Mouse (Mus musculus): Measurements from ENCODE around the gene Ltk. TPM values are rescaled to one million over a fixed set of nuclear protein-coding genes. Genes with fewer than 3 reads are reported as not detected.

The Ltk gene
- total and polyA plus RNA-seq, 2 experiments from 2014 or later = 2.7 to 9.9 TPM

DNA sequence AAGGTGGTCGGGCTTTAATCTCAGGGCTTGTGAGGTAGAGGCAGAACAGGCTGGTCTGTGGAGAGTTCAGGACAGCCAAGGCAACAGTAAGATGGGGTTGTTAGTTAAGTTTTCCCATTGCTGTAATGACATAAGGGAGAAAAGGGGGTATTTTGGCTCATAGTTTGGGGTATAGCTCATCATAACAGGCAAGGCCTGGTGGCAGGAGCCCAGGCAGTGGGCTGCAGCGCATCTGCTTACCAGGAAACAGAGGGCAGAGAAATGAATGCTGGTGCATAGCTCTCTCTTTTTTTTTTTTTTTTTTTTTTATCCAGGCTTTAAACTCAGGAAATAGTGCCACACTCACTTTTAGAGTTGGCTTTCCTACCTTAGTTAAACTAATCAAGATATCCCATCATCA is 57.1 kb downstream of the Ltk start:
- 95% methylated on average over 2 of the region's 2 CpGs for WGBS
- no peaks in the 10 kb centered on the region for H3K9me3 ChIP-seq (ENCODE audit: low read length)
- no peak overlapping the region for H3K4me2 ChIP-seq (ENCODE audit: low read depth, low read length, poor library complexity, severe bottlenecking)
- no peak overlapping the region for H3K27ac ChIP-seq (ENCODE audit: low read depth, low read length)
- ATAC-seq (ENCODE audit: low FRiP score) (no peak), DNase-seq (ENCODE audit: low spot score) (no peak)
- H3K4me3 ChIP-seq (ENCODE audit: low read depth, low read length) = no peak overlapping the region
- peaks cover 14% of the 10 kb centered on the region for H3K36me3 ChIP-seq (ENCODE audit: insufficient read depth, low read length)
- no peak for TF ChIP-seq CTCF (IDR thresholded peaks at IDR 0.05)
- H3K27me3 ChIP-seq (ENCODE audit: insufficient read depth, low read length) = no peaks in the 10 kb centered on the region
- no peak overlapping the region for H3K9ac ChIP-seq (replicated peaks; ENCODE audit: low read length, poor library complexity, severe bottlenecking)
- no peaks in the 10 kb centered on the region for H3K4me1 ChIP-seq (ENCODE audit: insufficient read depth, low read length)

Other genes with a start within 250 kb of the Ltk start
- gene Exd1, start 212.8 kb downstream of the Ltk start, total RNA-seq (2014; rRNA removed) = 0.93 and 2.3 TPM in 2 replicates
- gene Exd1, start 212.8 kb downstream of the Ltk start, polyA plus RNA-seq (2015; fragmentation: Nextera tagmentation; extraction: Ambion mirVana) = 0.84 and 0.91 TPM in 2 replicates
- 54.7 and 69.4 TPM in 2 replicates for gene Chp1, start 212.7 kb downstream of the Ltk start, total RNA-seq (2014; rRNA removed)
- gene Chp1, start 212.7 kb downstream of the Ltk start, polyA plus RNA-seq (2015; fragmentation: Nextera tagmentation; extraction: Ambion mirVana) = 51.0 and 51.5 TPM in 2 replicates
- 3.9 and 6.3 TPM in 2 replicates for gene Nusap1, start 142.1 kb downstream of the Ltk start, total RNA-seq (2014; rRNA removed)
- gene Nusap1, start 142.1 kb downstream of the Ltk start, polyA plus RNA-seq (2015; fragmentation: Nextera tagmentation; extraction: Ambion mirVana) = 4.2 and 4.8 TPM in 2 replicates
- 3.1 and 5.2 TPM in 2 replicates for gene Oip5, start 142.0 kb downstream of the Ltk start, total RNA-seq (2014; rRNA removed)
- 2.9 and 3.0 TPM in 2 replicates for gene Oip5, start 142.0 kb downstream of the Ltk start, polyA plus RNA-seq (2015; fragmentation: Nextera tagmentation; extraction: Ambion mirVana)
- 17.6 and 18.1 TPM in 2 replicates for gene Ndufaf1, start 97.6 kb downstream of the Ltk start, total RNA-seq (2014; rRNA removed)
- 43.6 and 44.1 TPM in 2 replicates for gene Ndufaf1, start 97.6 kb downstream of the Ltk start, polyA plus RNA-seq (2015; fragmentation: Nextera tagmentation; extraction: Ambion mirVana)
- gene Rtf1, start 85.4 kb downstream of the Ltk start, total RNA-seq (2014; rRNA removed) = 24.4 and 27.0 TPM in 2 replicates
- gene Rtf1, start 85.4 kb downstream of the Ltk start, polyA plus RNA-seq (2015; fragmentation: Nextera tagmentation; extraction: Ambion mirVana) = 58.3 and 76.3 TPM in 2 replicates
- 0.42 and 3.4 TPM in 2 replicates for gene Itpka, start 18.1 kb downstream of the Ltk start, total RNA-seq (2014; rRNA removed)
- 0.50 and 0.57 TPM in 2 replicates for gene Itpka, start 18.1 kb downstream of the Ltk start, polyA plus RNA-seq (2015; fragmentation: Nextera tagmentation; extraction: Ambion mirVana)
- gene Rpap1, start 27.1 kb upstream of the Ltk start, total RNA-seq (2014; rRNA removed) = 16.0 and 20.5 TPM in 2 replicates
- 11.1 and 11.4 TPM in 2 replicates for gene Rpap1, start 27.1 kb upstream of the Ltk start, polyA plus RNA-seq (2015; fragmentation: Nextera tagmentation; extraction: Ambion mirVana)
- gene Tyro3, start 37.3 kb upstream of the Ltk start, total RNA-seq (2014; rRNA removed) = 66.3 and 72.0 TPM in 2 replicates
- 21.3 and 21.8 TPM in 2 replicates for gene Tyro3, start 37.3 kb upstream of the Ltk start, polyA plus RNA-seq (2015; fragmentation: Nextera tagmentation; extraction: Ambion mirVana)
- 68.4 and 75.1 TPM in 2 replicates for gene Mga, start 136.8 kb upstream of the Ltk start, total RNA-seq (2014; rRNA removed)
- 11.9 and 16.2 TPM in 2 replicates for gene Mga, start 136.8 kb upstream of the Ltk start, polyA plus RNA-seq (2015; fragmentation: Nextera tagmentation; extraction: Ambion mirVana)
- gene Mapkbp1, start 212.3 kb upstream of the Ltk start, total RNA-seq (2014; rRNA removed) = 54.2 and 64.6 TPM in 2 replicates
- gene Mapkbp1, start 212.3 kb upstream of the Ltk start, polyA plus RNA-seq (2015; fragmentation: Nextera tagmentation; extraction: Ambion mirVana) = 7.1 and 7.4 TPM in 2 replicates

All from midbrain, postnatal 0 days (tissue).